Mouse (Mus musculus) intestine, embryonic 16.5 days (tissue): ENCODE measurements around the gene Taar7a. TPM values are rescaled to one million over a fixed set of nuclear protein-coding genes. Genes with fewer than 3 reads are reported as not detected.

Source experiments
- ATAC-seq: fragments of 200-750 bp; cut with Nextera tagmentation; 2 replicates; pipeline ENCODE4 v1.8.0; 2017; ENCODE audit warnings: moderate TSS enrichment, moderate library complexity
- H3K27ac ChIP-seq: fragments of 300-500 bp; sonication (generic); 2 replicates; pipeline ENCODE4 v1.5.1; 2014; ENCODE audit warnings: mild to moderate bottlenecking, low read length
- H3K27me3 ChIP-seq: fragments of 300-500 bp; sonication (generic); replicated peaks from 2 replicates; pipeline ENCODE4 v1.6.1; 2014; ENCODE audit warnings: low read length, control low read depth, mixed read lengths; ENCODE audit not compliant: control insufficient read depth, insufficient read depth
- H3K36me3 ChIP-seq: fragments of 300-500 bp; sonication (generic); 2 replicates; pipeline ENCODE4 v1.6.1; 2014; ENCODE audit warnings: low read length, control low read depth; ENCODE audit not compliant: control insufficient read depth, insufficient read depth
- H3K4me1 ChIP-seq: fragments of 300-500 bp; sonication (generic); 2 replicates; pipeline ENCODE4 v1.6.1; 2014; ENCODE audit warnings: low read length, control low read depth, mixed read lengths; ENCODE audit not compliant: control insufficient read depth, insufficient read depth
- H3K4me2 ChIP-seq: fragments of 300-500 bp; sonication (generic); 2 replicates; pipeline ENCODE4 v1.6.1; 2014; ENCODE audit warnings: low read depth, low read length, control low read depth
- H3K4me3 ChIP-seq: fragments of 300-500 bp; sonication (generic); 2 replicates; pipeline ENCODE4 v1.5.1; 2014; ENCODE audit warnings: mild to moderate bottlenecking, low read length
- H3K9ac ChIP-seq: fragments of 300-500 bp; sonication (generic); 2 replicates; pipeline ENCODE4 v1.6.1; 2014; ENCODE audit warnings: low read depth, low read length
- H3K9me3 ChIP-seq: fragments of 300-500 bp; sonication (generic); 2 replicates; pipeline ENCODE4 v1.6.1; 2016; ENCODE audit warnings: low read length, control low read depth; ENCODE audit not compliant: control insufficient read depth
- WGBS: fragments of 180-500 bp; shearing (Covaris S2); extraction: QIAGEN DNeasy Blood & Tissue Kit; methylation state at CpG from one replicate; pipeline ENCODE4 v1.1.7; 2014; 5-methylcytosine and 5-hydroxymethylcytosine counted together
- polyA plus RNA-seq: library from polyadenylated mRNA; unstranded; fragments of >200 nt; fragmentation: Nextera tagmentation; extraction: Ambion mirVana; gene quantifications from 2 replicates; pipeline ENCODE4 v1.2.1, GENCODE M21; 2015

Gene Taar7a
- polyA plus RNA-seq, 1 experiment from 2014 or later = not detected

DNA sequence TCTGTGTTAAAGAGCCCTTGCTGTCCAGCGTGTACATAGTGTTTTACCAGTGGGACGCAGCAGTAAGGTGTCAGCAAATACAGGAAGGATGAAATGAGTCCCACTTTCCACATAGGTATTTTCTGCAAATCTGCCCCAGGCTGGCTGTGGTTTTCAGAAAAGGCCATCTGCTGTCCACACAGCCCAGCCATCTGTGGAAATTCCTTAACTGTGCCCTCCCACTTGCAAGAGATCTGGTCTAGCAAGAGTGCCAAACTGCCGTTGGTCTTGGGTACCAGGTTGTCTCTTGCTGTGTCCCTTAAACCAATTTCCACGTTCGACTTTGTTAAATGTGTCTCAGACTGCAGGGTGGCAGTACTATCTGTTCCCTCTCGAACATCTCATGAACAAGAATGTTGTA is 41.6 kb downstream of the Taar7a start:
- Histone ChIP-seq H3K36me3 (no peaks in the 10 kb centered on the region), H3K27ac (no peak overlapping the region), H3K9me3 (no peaks in the 10 kb centered on the region), H3K4me1 (0 out of 2 replicates have a peak, but pooled peaks cover 2% of the 10 kb centered on the region), H3K27me3 (no peaks in the 10 kb centered on the region), H3K9ac (no peak overlapping the region), H3K4me3 (no peak overlapping the region), H3K4me2 (no peak overlapping the region)
- ATAC-seq = no peak
- WGBS = 79% methylated on average over 6 of the region's 6 CpGs

DNA sequence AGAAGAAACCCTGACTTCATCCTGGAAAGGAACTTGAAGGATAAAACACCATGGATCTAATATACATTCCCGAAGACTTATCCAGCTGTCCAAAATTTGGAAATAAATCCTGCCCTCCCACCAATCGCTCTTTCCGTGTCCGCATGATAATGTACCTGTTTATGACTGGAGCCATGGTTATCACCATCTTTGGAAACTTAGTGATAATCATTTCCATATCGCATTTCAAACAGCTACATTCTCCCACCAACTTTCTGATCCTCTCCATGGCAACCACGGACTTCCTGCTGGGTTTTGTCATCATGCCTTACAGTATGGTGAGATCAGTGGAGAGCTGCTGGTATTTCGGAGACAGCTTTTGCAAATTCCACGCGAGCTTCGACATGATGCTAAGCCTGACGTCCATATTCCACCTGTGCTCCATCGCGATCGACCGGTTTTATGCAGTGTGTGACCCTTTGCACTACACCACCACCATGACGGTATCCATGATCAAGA is 43.7 kb downstream of the Taar7a start, which contains the start of gene Taar3:
Taar3 (plus strand) TSS at position 51 of the 498 bp plus-strand sequence.
- Histone ChIP-seq H3K4me2 (no peak within 1 kb of the TSS), H3K27me3 (no peaks in the 10 kb centered on the region), H3K9ac (no peak within 1 kb of the TSS), H3K4me1 (0 out of 2 replicates have a peak, but pooled peaks cover 2% of the 10 kb centered on the region), H3K27ac (no peak within 1 kb of the TSS), H3K4me3 (no peak within 1 kb of the TSS), H3K9me3 (no peaks in the 10 kb centered on the region), H3K36me3 (no peaks in the 10 kb centered on the region)
- 89% methylated on average over 16 of the region's 16 CpGs for WGBS
- ATAC-seq = no peak

DNA sequence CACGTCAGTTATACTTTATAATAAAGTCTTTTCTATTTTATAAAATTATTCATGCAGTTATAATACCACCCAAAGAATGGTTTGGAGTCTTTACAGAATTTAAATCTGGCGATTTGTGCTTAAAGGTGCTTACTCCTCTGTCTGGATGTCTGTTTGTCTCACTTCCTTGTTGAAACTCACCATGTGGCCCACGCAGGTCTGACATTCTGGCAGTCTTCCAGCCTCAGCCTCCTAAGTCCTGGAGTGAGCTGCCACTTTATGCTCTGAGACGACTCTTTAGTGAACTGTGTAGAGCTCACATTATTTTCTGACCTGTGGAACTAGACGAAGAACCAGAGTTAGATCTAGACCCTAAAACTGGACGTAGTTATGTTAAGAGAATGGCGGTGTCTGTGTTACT is 45.3 kb downstream of the Taar7a start:
- Histone ChIP-seq H3K4me2 (no peak overlapping the region), H3K36me3 (no peaks in the 10 kb centered on the region), H3K9ac (no peak overlapping the region), H3K27me3 (no peaks in the 10 kb centered on the region), H3K4me1 (0 out of 2 replicates have a peak, but pooled peaks cover 2% of the 10 kb centered on the region), H3K9me3 (no peaks in the 10 kb centered on the region), H3K4me3 (no peak overlapping the region), H3K27ac (no peak overlapping the region)
- ATAC-seq = no peak
- 56% methylated on average over 7 of the region's 7 CpGs for WGBS

DNA sequence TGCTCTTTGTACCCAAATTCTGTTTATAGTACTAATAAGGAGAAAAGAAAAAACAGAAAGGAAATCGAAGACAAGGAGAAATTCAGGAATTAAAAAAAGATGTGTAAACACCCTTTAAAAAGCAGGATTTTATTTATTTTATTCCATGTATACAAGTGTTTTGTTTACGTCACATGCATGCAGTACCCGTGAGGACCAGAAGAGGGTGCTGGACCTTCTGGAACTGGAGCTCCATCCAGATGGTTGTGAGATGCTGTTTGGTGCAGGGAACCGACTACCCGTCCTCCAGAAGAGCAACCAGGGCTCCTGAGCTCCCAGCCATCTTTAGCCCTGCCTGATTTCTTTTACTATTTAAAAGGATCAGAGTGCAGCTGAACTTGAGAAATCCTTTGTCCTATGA is 50.8 kb downstream of the Taar7a start:
- no peak for ATAC-seq
- no peak overlapping the region for H3K9ac ChIP-seq
- no peaks in the 10 kb centered on the region for H3K4me1 ChIP-seq
- no peak overlapping the region for H3K4me3 ChIP-seq
- no peaks in the 10 kb centered on the region for H3K27me3 ChIP-seq
- H3K27ac ChIP-seq = no peak overlapping the region
- H3K36me3 ChIP-seq = no peaks in the 10 kb centered on the region
- H3K9me3 ChIP-seq = no peaks in the 10 kb centered on the region
- 79% methylated on average over 5 of the region's 5 CpGs for WGBS
- H3K4me2 ChIP-seq = no peak overlapping the region

Other genes starting within 250 kb of the Taar7a start
- gene Rps12, start 206.2 kb downstream of the Taar7a start, polyA plus RNA-seq = 161 and 175 TPM in 2 replicates
- gene Slc18b1, start 196.5 kb downstream of the Taar7a start, polyA plus RNA-seq = 21.2 and 21.4 TPM in 2 replicates
- gene Vnn3, start 142.0 kb downstream of the Taar7a start, polyA plus RNA-seq = 0.21 and 0.31 TPM in 2 replicates
- gene Vnn1, start 98.8 kb downstream of the Taar7a start, polyA plus RNA-seq = 2.6 and 2.7 TPM in 2 replicates
- not detected in 2 replicates for gene Taar1, start 73.1 kb downstream of the Taar7a start, polyA plus RNA-seq
- gene Taar2, start 54.9 kb downstream of the Taar7a start, polyA plus RNA-seq = not detected in 2 replicates
- not detected in 2 replicates for gene Taar3, start 43.9 kb downstream of the Taar7a start, polyA plus RNA-seq
- gene Taar4, start 33.0 kb downstream of the Taar7a start, polyA plus RNA-seq = not detected in 2 replicates
- not detected in 2 replicates for gene Taar5, start 22.8 kb downstream of the Taar7a start, polyA plus RNA-seq
- not detected in 2 replicates for gene Taar6, start 7.8 kb downstream of the Taar7a start, polyA plus RNA-seq
- gene Taar7b, start 6.5 kb upstream of the Taar7a start, polyA plus RNA-seq = not detected in 2 replicates
- not detected in 2 replicates for gene Taar7d, start 33.7 kb upstream of the Taar7a start, polyA plus RNA-seq
- gene Taar7e, start 44.1 kb upstream of the Taar7a start, polyA plus RNA-seq = not detected in 2 replicates
- not detected in 2 replicates for gene Taar7f, start 56.0 kb upstream of the Taar7a start, polyA plus RNA-seq
- gene Taar8a, start 83.0 kb upstream of the Taar7a start, polyA plus RNA-seq = not detected in 2 replicates
- gene Taar8b, start 98.8 kb upstream of the Taar7a start, polyA plus RNA-seq = not detected in 2 replicates
- 0.13 TPM in 1 of 2 replicates, not detected in the other for gene Taar8c, start 108.4 kb upstream of the Taar7a start, polyA plus RNA-seq
- gene Taar9, start 116.1 kb upstream of the Taar7a start, polyA plus RNA-seq = not detected in 2 replicates
- gene Stx7, start 155.8 kb upstream of the Taar7a start, polyA plus RNA-seq = 148 and 158 TPM in 2 replicates
- 10.8 and 11.7 TPM in 2 replicates for gene Moxd1, start 230.0 kb upstream of the Taar7a start, polyA plus RNA-seq